Mouse (Mus musculus): ENCODE results near the gene 6030468B19Rik. TPM values are rescaled to one million over a fixed set of nuclear protein-coding genes. Genes with fewer than 3 reads are reported as not detected.

Gene 6030468B19Rik
- polyA plus RNA-seq, 1 experiment from 2014 or later: 0.69 TPM

GRCm38 (mm10) chr11:117768725-117769682 is 28.5 kb upstream of the 6030468B19Rik start:
- DNase-seq (ENCODE audit: low spot score): no peak
- Histone ChIP-seq H3K9me3 (no peaks in the 10 kb centered on the region), H3K36me3 (replicated peaks) (peaks cover 69% of the 10 kb centered on the region), H3K4me1 (peaks cover 16% of the 10 kb centered on the region; the same call in 1 of the 2 replicates), H3K27ac (replicated peaks) (no peak overlapping the region), H3K4me3 (no peak overlapping the region), H3K27me3 (replicated peaks; ENCODE audit: low read depth, poor library complexity, severe bottlenecking) (no peaks in the 10 kb centered on the region)
- WGBS: 86% methylated on average over 20 of the region's 20 CpGs

- no peaks in the 10 kb centered on the region for H3K9me3 ChIP-seq
- H3K27ac ChIP-seq (replicated peaks): no peak overlapping the region
- DNase-seq (ENCODE audit: low spot score): no peak
- no peaks in the 10 kb centered on the region for H3K27me3 ChIP-seq (replicated peaks; ENCODE audit: low read depth, poor library complexity, severe bottlenecking)
- 92% methylated on average over 7 of the region's 7 CpGs for WGBS
- peaks cover 16% of the 10 kb centered on the region; the same call in 1 of the 2 replicates for H3K4me1 ChIP-seq
- H3K36me3 ChIP-seq (replicated peaks): peaks cover 69% of the 10 kb centered on the region
- H3K4me3 ChIP-seq: no peak overlapping the region
Observed at GRCm38 (mm10) chr11:117769683-117770047, 27.8 kb upstream of the 6030468B19Rik start.

GRCm38 (mm10) chr11:117770407-117770806 is 27.1 kb upstream of the 6030468B19Rik start:
- no peak overlapping the region for H3K4me3 ChIP-seq
- H3K9me3 ChIP-seq: no peaks in the 10 kb centered on the region
- 89% methylated on average over 10 of the region's 10 CpGs for WGBS
- DNase-seq (ENCODE audit: low spot score): no peak
- peaks cover 16% of the 10 kb centered on the region; the same call in 1 of the 2 replicates for H3K4me1 ChIP-seq
- H3K36me3 ChIP-seq (replicated peaks): peaks cover 69% of the 10 kb centered on the region
- no peaks in the 10 kb centered on the region for H3K27me3 ChIP-seq (replicated peaks; ENCODE audit: low read depth, poor library complexity, severe bottlenecking)
- no peak overlapping the region; the same call in 1 of the 2 replicates for H3K27ac ChIP-seq (replicated peaks)

GRCm38 (mm10) chr11:117772352-117772751 is 25.1 kb upstream of the 6030468B19Rik start:
- DNase-seq (ENCODE audit: low spot score): no peak
- peaks cover 16% of the 10 kb centered on the region for H3K4me1 ChIP-seq
- WGBS: 95% methylated on average over 7 of the region's 7 CpGs
- no peak overlapping the region for H3K27ac ChIP-seq (replicated peaks)
- H3K36me3 ChIP-seq (replicated peaks): peaks cover 66% of the 10 kb centered on the region
- H3K9me3 ChIP-seq: no peaks in the 10 kb centered on the region
- no peak overlapping the region for H3K4me3 ChIP-seq
- H3K27me3 ChIP-seq (replicated peaks; ENCODE audit: low read depth, poor library complexity, severe bottlenecking): no peaks in the 10 kb centered on the region

GRCm38 (mm10) chr11:117774925-117775324 is 22.5 kb upstream of the 6030468B19Rik start:
- Histone ChIP-seq H3K27me3 (replicated peaks; ENCODE audit: low read depth, poor library complexity, severe bottlenecking) (peaks cover 2% of the 10 kb centered on the region; the same call in 1 of the 2 replicates), H3K4me3 (no peak overlapping the region), H3K36me3 (replicated peaks) (peaks cover 61% of the 10 kb centered on the region), H3K9me3 (no peaks in the 10 kb centered on the region), H3K4me1 (peaks cover 31% of the 10 kb centered on the region), H3K27ac (replicated peaks) (no peak overlapping the region)
- DNase-seq (ENCODE audit: low spot score): no peak
- 93% methylated on average over 10 of the region's 10 CpGs for WGBS

- Histone ChIP-seq H3K36me3 (replicated peaks) (peaks cover 60% of the 10 kb centered on the region), H3K4me1 (peaks cover 37% of the 10 kb centered on the region), H3K27ac (replicated peaks) (no peak overlapping the region), H3K4me3 (no peak overlapping the region), H3K27me3 (replicated peaks; ENCODE audit: low read depth, poor library complexity, severe bottlenecking) (peaks cover 8% of the 10 kb centered on the region), H3K9me3 (no peaks in the 10 kb centered on the region)
- DNase-seq (ENCODE audit: low spot score): no peak
- 92% methylated on average over 13 of the region's 13 CpGs for WGBS
Observed at GRCm38 (mm10) chr11:117775540-117775939, 21.9 kb upstream of the 6030468B19Rik start.

- WGBS: 90% methylated on average over 14 of the region's 14 CpGs
- peaks cover 57% of the 10 kb centered on the region for H3K36me3 ChIP-seq (replicated peaks)
- H3K4me1 ChIP-seq: peaks cover 44% of the 10 kb centered on the region
- H3K27me3 ChIP-seq (replicated peaks; ENCODE audit: low read depth, poor library complexity, severe bottlenecking): peaks cover 15% of the 10 kb centered on the region
- H3K4me3 ChIP-seq: no peak overlapping the region
- H3K9me3 ChIP-seq: no peaks in the 10 kb centered on the region
- no peak for DNase-seq (ENCODE audit: low spot score)
- no peak overlapping the region for H3K27ac ChIP-seq (replicated peaks)
Observed at GRCm38 (mm10) chr11:117776085-117776792, 21.2 kb upstream of the 6030468B19Rik start.

- Histone ChIP-seq H3K4me3 (no peak overlapping the region), H3K27me3 (replicated peaks; ENCODE audit: low read depth, poor library complexity, severe bottlenecking) (peaks cover 24% of the 10 kb centered on the region), H3K36me3 (replicated peaks) (peaks cover 51% of the 10 kb centered on the region), H3K4me1 (peaks cover 53% of the 10 kb centered on the region), H3K27ac (replicated peaks) (peak overlapping the region; percentile 21; the same call in 1 of the 2 replicates), H3K9me3 (no peaks in the 10 kb centered on the region)
- 93% methylated on average over 5 of the region's 5 CpGs for WGBS
- no peak for DNase-seq (ENCODE audit: low spot score)
Observed at GRCm38 (mm10) chr11:117777111-117777510, 20.3 kb upstream of the 6030468B19Rik start.

- WGBS: 95% methylated on average over 11 of the region's 11 CpGs
- no peak for DNase-seq (ENCODE audit: low spot score)
- peaks cover 44% of the 10 kb centered on the region for H3K36me3 ChIP-seq (replicated peaks)
- H3K27ac ChIP-seq (replicated peaks): 0 out of 2 replicates have a peak overlapping the region, but pooled peaks have one; percentile 15
- peaks cover 33% of the 10 kb centered on the region for H3K27me3 ChIP-seq (replicated peaks; ENCODE audit: low read depth, poor library complexity, severe bottlenecking)
- peaks cover 62% of the 10 kb centered on the region for H3K4me1 ChIP-seq
- no peaks in the 10 kb centered on the region for H3K9me3 ChIP-seq
- no peak overlapping the region for H3K4me3 ChIP-seq
Observed at GRCm38 (mm10) chr11:117778031-117778430, 19.4 kb upstream of the 6030468B19Rik start.

GRCm38 (mm10) chr11:117778851-117779433 is 18.5 kb upstream of the 6030468B19Rik start:
- peaks cover 64% of the 10 kb centered on the region for H3K4me1 ChIP-seq
- H3K36me3 ChIP-seq (replicated peaks): peaks cover 35% of the 10 kb centered on the region
- peaks cover 43% of the 10 kb centered on the region for H3K27me3 ChIP-seq (replicated peaks; ENCODE audit: low read depth, poor library complexity, severe bottlenecking)
- H3K27ac ChIP-seq (replicated peaks): peak overlapping the region; percentile 87
- peak; percentile 32 for DNase-seq (ENCODE audit: low spot score)
- WGBS: 57% methylated on average over 12 of the region's 12 CpGs
- H3K4me3 ChIP-seq: peak overlapping the region; percentile 61
- H3K9me3 ChIP-seq: no peaks in the 10 kb centered on the region

GRCm38 (mm10) chr11:117779434-117780198 is 17.8 kb upstream of the 6030468B19Rik start:
- peak overlapping the region; percentile 87 for H3K27ac ChIP-seq (replicated peaks)
- peaks cover 49% of the 10 kb centered on the region for H3K27me3 ChIP-seq (replicated peaks; ENCODE audit: low read depth, poor library complexity, severe bottlenecking)
- H3K36me3 ChIP-seq (replicated peaks): peaks cover 28% of the 10 kb centered on the region
- peaks cover 64% of the 10 kb centered on the region for H3K4me1 ChIP-seq
- H3K4me3 ChIP-seq: peak overlapping the region; percentile 61
- H3K9me3 ChIP-seq: no peaks in the 10 kb centered on the region
- WGBS: 2% methylated on average over 38 of the region's 38 CpGs
- peak; percentile 77 for DNase-seq (ENCODE audit: low spot score)

- peak overlapping the region; percentile 87 for H3K27ac ChIP-seq (replicated peaks)
- DNase-seq (ENCODE audit: low spot score): no peak
- peaks cover 55% of the 10 kb centered on the region for H3K27me3 ChIP-seq (replicated peaks; ENCODE audit: low read depth, poor library complexity, severe bottlenecking)
- peaks cover 23% of the 10 kb centered on the region for H3K36me3 ChIP-seq (replicated peaks)
- peaks cover 64% of the 10 kb centered on the region for H3K4me1 ChIP-seq
- H3K9me3 ChIP-seq: no peaks in the 10 kb centered on the region
- 2% methylated on average over 17 of the region's 17 CpGs for WGBS
- peak overlapping the region; percentile 61 for H3K4me3 ChIP-seq
Observed at GRCm38 (mm10) chr11:117780199-117780515, 17.3 kb upstream of the 6030468B19Rik start.

Data from embryonic facial prominence, embryonic 10.5 days (tissue).